Mouse (Mus musculus) hindbrain, embryonic 15.5 days (tissue): ENCODE measurements around the gene Il10ra. TPM values are rescaled to one million over a fixed set of nuclear protein-coding genes. Genes with fewer than 3 reads are reported as not detected.
A peak's percentile ranks its signal among the peaks of the same experiment; 100 is the strongest.

Source experiments
- ATAC-seq: fragments of 200-750 bp; cut with Nextera tagmentation; 2 replicates; pipeline ENCODE4 v1.8.0; 2017; ENCODE audit warnings: low read depth, moderate number of reproducible peaks, moderate TSS enrichment; ENCODE audit not compliant: low FRiP score
- H3K27ac ChIP-seq: fragments of 300-500 bp; sonication (generic); replicated peaks from 2 replicates; pipeline ENCODE4 v1.5.1; 2015; ENCODE audit warnings: mild to moderate bottlenecking, inconsistent platforms
- H3K27me3 ChIP-seq: fragments of 300-500 bp; sonication (generic); 2 replicates; pipeline ENCODE4 v1.6.1; 2015; ENCODE audit warnings: control low read depth, inconsistent platforms
- H3K36me3 ChIP-seq: fragments of 300-500 bp; sonication (generic); 2 replicates; pipeline ENCODE4 v1.6.1; 2015; ENCODE audit warnings: control low read depth, inconsistent platforms
- H3K4me1 ChIP-seq: fragments of 300-500 bp; sonication (generic); replicated peaks from 2 replicates; pipeline ENCODE4 v1.6.1; 2015; ENCODE audit warnings: control low read depth, inconsistent platforms
- H3K4me2 ChIP-seq: fragments of 300-500 bp; sonication (generic); 2 replicates; pipeline ENCODE4 v1.6.1; 2015; ENCODE audit warnings: moderate library complexity, mild to moderate bottlenecking, inconsistent platforms
- H3K4me3 ChIP-seq: fragments of 300-500 bp; sonication (generic); 2 replicates; pipeline ENCODE4 v1.5.1; 2015; ENCODE audit warnings: mild to moderate bottlenecking, inconsistent platforms
- H3K9ac ChIP-seq: fragments of 300-500 bp; sonication (generic); 2 replicates; pipeline ENCODE4 v1.6.1; 2015; ENCODE audit warnings: inconsistent platforms
- H3K9me3 ChIP-seq: fragments of 300-500 bp; sonication (generic); 2 replicates; pipeline ENCODE4 v1.6.1; 2016; ENCODE audit warnings: control low read depth, inconsistent platforms
- WGBS: fragments of 180-500 bp; shearing (Covaris S2); methylation state at CpG from one replicate; pipeline ENCODE4 v1.1.7; 2015; 5-methylcytosine and 5-hydroxymethylcytosine counted together
- polyA plus RNA-seq: library from polyadenylated mRNA; unstranded; fragments of >200 nt; fragmentation: Nextera tagmentation; extraction: Ambion mirVana; gene quantifications from 2 replicates; pipeline ENCODE4 v1.2.1, GENCODE M21; 2015

The Il10ra gene
- 0.62 and 1.0 TPM in 2 replicates for polyA plus RNA-seq

GRCm38 (mm10) chr9:45268597-45269325 is at the start of gene Il10ra:
Il10ra (minus strand) TSS chr9:45269149.
- ATAC-seq, result no peak
- H3K9ac ChIP-seq, result peak within 1 kb of the TSS; percentile 33
- H3K4me1 ChIP-seq, result peaks cover 10% of the 10 kb centered on the region; the same call in 1 of the 2 replicates
- 9% methylated on average over 36 of the region's 36 CpGs for WGBS
- peaks cover 23% of the 10 kb centered on the region for H3K27me3 ChIP-seq
- H3K27ac ChIP-seq, result no peak within 1 kb of the TSS
- H3K36me3 ChIP-seq, result no peaks in the 10 kb centered on the region
- peak within 1 kb of the TSS; percentile 80 for H3K4me2 ChIP-seq
- no peaks in the 10 kb centered on the region for H3K9me3 ChIP-seq
- H3K4me3 ChIP-seq, result peak within 1 kb of the TSS; percentile 47

DNA sequence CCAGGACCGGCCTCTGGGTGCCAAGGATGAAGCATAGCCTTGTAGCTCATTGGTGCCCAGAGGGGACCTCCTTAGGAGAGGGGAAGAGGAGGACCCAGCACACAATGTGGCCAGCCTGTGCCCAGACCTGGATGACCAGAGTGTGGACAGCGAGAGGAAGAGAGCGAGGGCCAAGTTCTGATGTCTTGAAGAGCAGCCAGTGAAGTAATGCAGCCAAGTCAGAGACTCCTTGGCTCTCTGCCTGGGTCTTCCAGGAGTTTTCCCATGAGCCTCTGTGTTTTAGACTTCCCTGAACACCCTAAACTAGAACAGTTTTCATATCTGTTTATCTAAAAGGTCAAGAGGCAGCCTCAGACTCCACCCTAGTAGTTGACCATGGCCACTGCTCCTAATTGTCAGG is 48.7 kb upstream of the Il10ra start:
- WGBS, result 80% methylated on average over 3 of the region's 3 CpGs
- ATAC-seq, result no peak

DNA sequence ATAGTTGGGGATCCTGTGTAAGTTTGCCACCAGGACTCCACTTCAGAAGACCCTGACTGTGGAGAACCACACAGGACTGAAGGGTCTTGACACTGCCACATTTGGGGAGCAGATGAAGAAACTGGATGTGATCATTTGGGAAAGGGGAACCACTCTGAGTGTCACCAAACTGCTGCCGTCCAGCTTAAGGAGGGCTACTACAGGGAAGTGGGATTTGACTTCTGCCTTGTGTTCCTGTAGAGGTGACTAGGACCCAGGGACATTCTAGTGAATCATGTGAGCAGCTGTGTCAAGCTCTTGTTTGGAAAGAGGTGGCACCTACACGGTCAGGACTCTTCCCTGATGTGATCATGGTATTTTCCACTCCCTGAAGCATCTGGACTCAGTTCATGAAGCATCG is 45.0 kb upstream of the Il10ra start:
- Histone ChIP-seq H3K27me3 (no peaks in the 10 kb centered on the region), H3K4me1 (no peaks in the 10 kb centered on the region), H3K4me3 (no peak overlapping the region), H3K36me3 (no peaks in the 10 kb centered on the region), H3K4me2 (no peak overlapping the region), H3K9ac (no peak overlapping the region), H3K27ac (no peak overlapping the region), H3K9me3 (no peaks in the 10 kb centered on the region)
- no peak for ATAC-seq
- WGBS, result 89% methylated on average over 3 of the region's 3 CpGs

More for the DNA sequence above, 48.7 kb upstream of the Il10ra start:
- no peaks in the 10 kb centered on the region for H3K9me3 ChIP-seq
- H3K27me3 ChIP-seq, result no peaks in the 10 kb centered on the region
- no peaks in the 10 kb centered on the region for H3K4me1 ChIP-seq
- H3K4me3 ChIP-seq, result no peak overlapping the region
- H3K36me3 ChIP-seq, result no peaks in the 10 kb centered on the region
- no peak overlapping the region for H3K27ac ChIP-seq
- H3K4me2 ChIP-seq, result no peak overlapping the region
- no peak overlapping the region for H3K9ac ChIP-seq

DNA sequence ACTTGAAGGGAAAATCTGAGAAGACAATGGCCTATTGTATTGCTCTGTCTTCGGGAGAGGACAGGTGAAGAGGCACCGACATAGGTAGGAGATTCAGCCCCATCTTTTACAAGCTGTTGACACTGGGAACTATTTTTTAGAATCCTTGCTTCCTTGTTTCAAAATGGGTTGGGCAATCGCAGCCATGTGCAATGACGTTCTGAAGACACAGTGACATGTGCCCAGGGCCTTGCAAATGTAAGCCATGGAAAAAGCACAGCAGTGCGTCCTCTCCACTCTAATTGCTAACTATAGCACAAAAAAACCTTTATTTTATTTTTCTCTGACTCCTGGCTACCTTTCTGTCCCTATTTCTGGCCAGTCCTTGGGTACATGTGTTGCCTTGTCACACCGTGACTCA is 42.9 kb upstream of the Il10ra start:
- H3K27me3 ChIP-seq, result no peaks in the 10 kb centered on the region
- H3K36me3 ChIP-seq, result no peaks in the 10 kb centered on the region
- no peak overlapping the region for H3K4me2 ChIP-seq
- no peaks in the 10 kb centered on the region for H3K4me1 ChIP-seq
- H3K9ac ChIP-seq, result no peak overlapping the region
- H3K27ac ChIP-seq, result no peak overlapping the region
- H3K4me3 ChIP-seq, result no peak overlapping the region
- H3K9me3 ChIP-seq, result no peaks in the 10 kb centered on the region
- 91% methylated on average over 6 of the region's 6 CpGs for WGBS
- ATAC-seq, result no peak

- no peak for ATAC-seq
- H3K36me3 ChIP-seq, result no peaks in the 10 kb centered on the region
- H3K27me3 ChIP-seq, result no peaks in the 10 kb centered on the region
- H3K9ac ChIP-seq, result no peak overlapping the region
- no peak overlapping the region for H3K4me3 ChIP-seq
- H3K9me3 ChIP-seq, result no peaks in the 10 kb centered on the region
- no peaks in the 10 kb centered on the region for H3K4me1 ChIP-seq
- no peak overlapping the region for H3K27ac ChIP-seq
- H3K4me2 ChIP-seq, result no peak overlapping the region
- 86% methylated on average over 5 of the region's 5 CpGs for WGBS
These were observed 39.6 kb upstream of the Il10ra start for GRCm38 (mm10) chr9:45308521-45308920.

DNA sequence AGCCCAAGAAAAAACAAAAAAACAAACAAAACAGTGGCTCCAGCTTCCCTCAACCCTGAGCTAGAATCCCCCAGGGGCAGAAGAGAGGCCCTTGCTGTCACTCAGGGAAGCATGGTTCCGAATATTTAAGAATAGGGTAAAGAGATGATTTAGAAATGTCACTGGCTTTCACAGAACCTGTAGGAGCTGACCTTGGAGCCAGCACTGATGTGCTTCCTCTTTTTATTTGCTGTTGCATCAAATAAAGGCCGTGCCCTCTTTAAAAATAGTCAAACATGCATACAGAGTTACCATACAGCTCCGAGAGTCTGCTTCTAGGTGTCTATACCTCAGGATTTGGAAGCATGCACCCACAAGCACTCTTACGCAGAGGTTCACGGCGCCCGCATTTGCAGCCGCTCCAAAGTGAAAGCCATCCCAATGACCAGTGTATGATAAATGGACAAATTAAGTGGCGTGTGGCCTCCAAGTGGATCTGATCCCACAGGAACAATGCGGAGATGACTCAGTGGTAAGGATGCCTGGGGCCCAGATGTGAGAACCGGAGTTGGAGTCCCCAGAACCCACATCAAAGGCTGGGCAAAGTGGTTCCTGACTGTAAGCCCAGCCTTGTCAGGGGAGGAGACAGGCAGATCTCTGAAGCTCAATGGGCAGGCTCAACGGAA is 37.9 kb upstream of the Il10ra start:
- Histone ChIP-seq H3K27me3 (no peaks in the 10 kb centered on the region), H3K36me3 (no peaks in the 10 kb centered on the region), H3K27ac (no peak overlapping the region), H3K4me3 (no peak overlapping the region), H3K9ac (no peak overlapping the region), H3K9me3 (no peaks in the 10 kb centered on the region), H3K4me1 (no peaks in the 10 kb centered on the region), H3K4me2 (no peak overlapping the region)
- WGBS, result 86% methylated on average over 12 of the region's 12 CpGs
- ATAC-seq, result no peak

GRCm38 (mm10) chr9:45301771-45302170 is 32.8 kb upstream of the Il10ra start:
- H3K9ac ChIP-seq, result no peak overlapping the region
- no peak overlapping the region for H3K27ac ChIP-seq
- no peaks in the 10 kb centered on the region for H3K9me3 ChIP-seq
- H3K4me3 ChIP-seq, result no peak overlapping the region
- no peaks in the 10 kb centered on the region for H3K36me3 ChIP-seq
- 88% methylated on average over 8 of the region's 8 CpGs for WGBS
- H3K4me2 ChIP-seq, result no peak overlapping the region
- no peak for ATAC-seq
- H3K4me1 ChIP-seq, result peaks cover 8% of the 10 kb centered on the region
- H3K27me3 ChIP-seq, result no peaks in the 10 kb centered on the region

DNA sequence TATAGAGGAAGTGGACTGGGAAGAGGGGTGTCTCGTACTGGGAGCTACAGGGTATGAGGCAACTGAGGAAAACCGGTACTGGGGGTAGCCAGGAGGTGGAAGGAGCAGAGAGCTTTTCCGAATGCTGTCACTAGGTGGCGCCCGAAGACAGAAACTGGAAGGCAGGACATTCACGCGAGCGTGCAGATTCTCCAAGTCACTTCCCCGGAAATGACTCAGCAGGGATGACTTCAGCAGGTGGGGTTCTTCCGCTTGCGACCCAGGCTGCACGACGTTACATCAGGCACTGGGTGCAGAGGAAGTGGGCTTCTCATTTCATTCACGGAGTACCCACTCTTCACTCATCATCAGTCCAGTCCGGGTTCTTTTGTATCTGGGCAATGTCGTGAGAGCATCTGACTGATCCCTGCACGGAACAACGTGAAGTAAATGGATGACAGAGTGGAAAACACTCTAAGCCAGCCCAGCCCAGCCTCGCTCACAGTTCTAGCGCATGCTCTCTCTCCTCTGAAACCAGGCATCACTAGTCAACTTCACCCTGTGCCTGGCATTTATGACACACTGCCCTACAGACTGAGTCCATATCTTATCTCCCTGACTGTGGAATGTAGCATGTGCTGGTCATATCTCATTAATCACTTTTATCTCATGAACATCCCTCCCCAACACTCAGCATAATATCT is 31.6 kb upstream of the Il10ra start:
- ATAC-seq, result peak; percentile 97
- H3K4me2 ChIP-seq, result peak overlapping the region; percentile 59
- no peaks in the 10 kb centered on the region for H3K36me3 ChIP-seq
- H3K4me1 ChIP-seq, result peaks cover 8% of the 10 kb centered on the region
- H3K4me3 ChIP-seq, result peak overlapping the region; percentile 29
- peak overlapping the region; percentile 46 for H3K9ac ChIP-seq
- no peaks in the 10 kb centered on the region for H3K27me3 ChIP-seq
- 13% methylated on average over 20 of the region's 20 CpGs for WGBS
- H3K27ac ChIP-seq, result peak overlapping the region; percentile 77
- H3K9me3 ChIP-seq, result no peaks in the 10 kb centered on the region

GRCm38 (mm10) chr9:45299231-45300006 is 30.5 kb upstream of the Il10ra start:
- Histone ChIP-seq H3K4me2 (no peak overlapping the region), H3K27ac (no peak overlapping the region), H3K27me3 (no peaks in the 10 kb centered on the region), H3K9me3 (no peaks in the 10 kb centered on the region), H3K4me3 (no peak overlapping the region), H3K36me3 (no peaks in the 10 kb centered on the region), H3K9ac (no peak overlapping the region), H3K4me1 (peaks cover 8% of the 10 kb centered on the region)
- WGBS, result 80% methylated on average over 11 of the region's 11 CpGs
- ATAC-seq, result no peak

DNA sequence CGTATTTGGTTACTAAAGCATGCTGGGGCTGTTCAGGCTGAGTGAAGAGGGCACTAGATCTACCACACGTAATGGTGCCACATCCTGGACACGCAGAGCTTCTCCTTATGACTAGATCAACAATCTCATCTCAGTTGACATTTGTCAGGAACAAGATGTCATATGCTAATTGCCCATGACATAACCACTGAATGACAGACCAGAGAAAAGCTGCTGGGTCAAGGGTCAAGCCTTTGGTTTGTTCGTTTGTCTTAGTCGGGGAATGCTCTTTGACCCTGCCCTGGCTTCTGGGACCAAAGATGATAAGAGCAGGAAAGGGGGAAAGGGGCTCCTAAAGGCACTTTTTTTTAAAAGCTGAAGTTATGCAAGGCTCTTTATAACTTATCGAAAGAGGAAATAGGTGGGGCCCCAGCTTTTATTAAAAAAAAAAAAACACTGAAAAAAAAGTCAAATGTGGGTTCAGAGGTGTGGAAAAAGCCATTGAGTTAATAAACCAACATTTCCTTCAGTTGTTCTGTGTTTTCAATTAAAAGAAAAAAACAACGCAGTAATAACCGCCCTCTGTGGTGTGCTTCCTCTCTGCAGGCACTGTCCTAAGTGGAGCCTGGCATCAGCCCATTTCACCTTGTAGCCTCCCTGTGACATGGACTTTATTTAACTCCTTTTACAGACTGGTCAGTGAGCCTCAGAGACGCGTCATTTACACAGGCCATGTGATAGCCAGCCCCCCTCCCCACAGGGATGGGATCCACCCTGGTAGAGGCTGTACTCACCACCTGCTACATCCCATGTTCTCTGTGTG is 25.5 kb upstream of the Il10ra start:
- no peaks in the 10 kb centered on the region for H3K9me3 ChIP-seq
- H3K4me2 ChIP-seq, result no peak overlapping the region
- H3K4me1 ChIP-seq, result no peaks in the 10 kb centered on the region
- ATAC-seq, result no peak
- H3K27ac ChIP-seq, result no peak overlapping the region
- no peaks in the 10 kb centered on the region for H3K36me3 ChIP-seq
- no peak overlapping the region for H3K4me3 ChIP-seq
- no peak overlapping the region for H3K9ac ChIP-seq
- 43% methylated on average over 10 of the region's 10 CpGs for WGBS
- no peaks in the 10 kb centered on the region for H3K27me3 ChIP-seq

DNA sequence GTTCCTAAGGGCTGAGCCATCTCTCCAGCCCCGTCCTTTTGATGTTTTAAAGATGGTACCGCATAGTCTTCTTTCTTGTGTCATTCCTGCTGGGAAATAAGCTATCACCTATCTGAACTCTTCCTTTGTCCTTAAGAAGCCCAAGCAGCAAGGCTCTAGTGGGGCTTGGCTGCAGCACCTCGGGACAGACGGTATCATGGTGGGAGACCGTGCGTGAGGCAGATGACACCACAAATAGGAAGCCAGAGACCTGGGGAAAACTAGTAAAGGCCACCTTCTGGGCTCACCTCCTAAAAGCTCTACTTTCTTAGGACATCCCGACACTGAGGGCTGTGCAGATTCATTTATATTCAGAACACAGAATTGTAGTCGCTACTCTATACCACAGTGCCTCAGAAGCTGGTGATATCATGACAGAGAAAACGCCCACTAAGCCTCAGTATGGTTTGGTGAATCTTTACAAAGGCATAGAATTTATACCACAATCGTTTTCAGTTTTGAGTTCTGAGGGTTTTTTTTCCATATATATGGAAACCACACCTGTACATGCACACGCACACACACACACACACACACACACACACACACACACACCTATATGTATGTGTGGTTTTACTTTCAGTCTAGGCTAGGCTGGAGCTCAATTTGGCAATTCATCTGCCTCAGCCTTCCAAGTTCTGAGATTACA is 22.7 kb upstream of the Il10ra start:
- H3K9me3 ChIP-seq, result no peaks in the 10 kb centered on the region
- H3K27me3 ChIP-seq, result no peaks in the 10 kb centered on the region
- no peak for ATAC-seq
- no peak overlapping the region for H3K9ac ChIP-seq
- H3K4me1 ChIP-seq, result no peaks in the 10 kb centered on the region
- no peak overlapping the region for H3K27ac ChIP-seq
- no peak overlapping the region for H3K4me3 ChIP-seq
- H3K36me3 ChIP-seq, result no peaks in the 10 kb centered on the region
- no peak overlapping the region for H3K4me2 ChIP-seq
- 77% methylated on average over 11 of the region's 11 CpGs for WGBS
